Mouse (Mus musculus) forebrain, embryonic 11.5 days (tissue): Measurements from ENCODE around the gene Ropn1. TPM values are rescaled to one million over a fixed set of nuclear protein-coding genes. Genes with fewer than 3 reads are reported as not detected.
"Not testable (repeated sequence)": the region's sequence is repeated elsewhere in the genome, so short reads cannot be mapped to it uniquely, and the experiment has no call there.

Experiments
- ATAC-seq: fragments of 200-750 bp; cut with Nextera tagmentation; replicated peaks from 2 replicates; pipeline ENCODE4 v1.8.0; 2017; ENCODE audit warnings: moderate TSS enrichment; ENCODE audit not compliant: low FRiP score
- DNase-seq: peaks from one replicate; pipeline ENCODE4 v3.0.0-alpha.2; 2017; ENCODE audit warnings: low spot score
- H3K27ac ChIP-seq: fragments of 300-500 bp; sonication (generic); 2 replicates; pipeline ENCODE4 v1.5.1; 2014; ENCODE audit warnings: low read depth, low read length
- H3K27me3 ChIP-seq: fragments of 300-500 bp; sonication (generic); 2 replicates; pipeline ENCODE4 v1.6.1; 2014; ENCODE audit warnings: mild to moderate bottlenecking, low read length, mixed read lengths; ENCODE audit not compliant: control insufficient read depth, insufficient read depth
- H3K36me3 ChIP-seq: fragments of 300-500 bp; sonication (generic); 2 replicates; pipeline ENCODE4 v1.6.1; 2014; ENCODE audit warnings: mild to moderate bottlenecking, low read length, moderate library complexity, mixed read lengths; ENCODE audit not compliant: control insufficient read depth, insufficient read depth
- H3K4me1 ChIP-seq: fragments of 300-500 bp; sonication (generic); replicated peaks from 2 replicates; pipeline ENCODE4 v1.6.1; 2014; ENCODE audit warnings: low read length, mixed read lengths; ENCODE audit not compliant: control insufficient read depth, insufficient read depth
- H3K4me2 ChIP-seq: fragments of 300-500 bp; sonication (generic); 2 replicates; pipeline ENCODE4 v1.6.1; 2014; ENCODE audit warnings: low read depth, mild to moderate bottlenecking, low read length, moderate library complexity, mixed read lengths; ENCODE audit not compliant: severe bottlenecking
- H3K4me3 ChIP-seq: fragments of 300-500 bp; sonication (generic); 2 replicates; pipeline ENCODE4 v1.5.1; 2014; ENCODE audit warnings: low read depth, low read length
- H3K9ac ChIP-seq: fragments of 300-500 bp; sonication (generic); 2 replicates; pipeline ENCODE4 v1.6.1; 2014; ENCODE audit warnings: low read length
- H3K9me3 ChIP-seq: fragments of 300-500 bp; sonication (generic); 2 replicates; pipeline ENCODE4 v1.6.1; 2016; ENCODE audit warnings: low read length, mixed read lengths; ENCODE audit not compliant: control insufficient read depth
- WGBS: fragments of 180-500 bp; shearing (Covaris S2); extraction: QIAGEN DNeasy Blood & Tissue Kit; methylation state at CpG from one replicate; pipeline ENCODE4 v1.1.7; 2014; 5-methylcytosine and 5-hydroxymethylcytosine counted together
- polyA plus RNA-seq: library from polyadenylated mRNA; unstranded; fragments of >200 nt; fragmentation: Nextera tagmentation; extraction: Ambion mirVana; gene quantifications from 2 replicates; pipeline ENCODE4 v1.2.1, GENCODE M21; 2014

Ropn1 gene
- polyA plus RNA-seq, 1 experiment from 2014 or later = not detected

DNA sequence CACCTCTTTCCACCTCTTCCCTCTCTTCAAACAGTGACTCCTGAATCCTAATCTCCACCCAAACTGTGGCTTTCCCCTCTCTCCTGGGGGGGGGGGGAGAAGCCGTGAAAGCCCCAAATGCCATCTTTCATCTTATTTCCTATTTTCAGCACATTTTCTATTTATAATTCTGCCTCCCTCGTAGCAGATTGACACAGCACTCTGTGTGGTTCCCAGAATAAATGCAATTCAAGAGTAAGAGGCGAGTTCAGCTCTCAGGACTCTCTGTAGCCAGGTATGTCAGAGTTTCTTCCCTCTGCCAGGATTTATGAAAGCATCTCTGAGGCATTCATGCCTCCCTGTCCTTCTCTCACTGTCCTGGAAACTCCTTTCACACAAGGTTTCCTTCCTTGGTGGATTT lies 14.2 kb upstream of the Ropn1 start:
- Histone ChIP-seq H3K4me2 (no peak overlapping the region), H3K4me1 (no peaks in the 10 kb centered on the region), H3K27me3 (no peaks in the 10 kb centered on the region), H3K9me3 (no peaks in the 10 kb centered on the region), H3K4me3 (no peak overlapping the region), H3K9ac (no peak overlapping the region), H3K36me3 (no peaks in the 10 kb centered on the region), H3K27ac (no peak overlapping the region)
- ATAC-seq (no peak), DNase-seq (no peak)
- 87% methylated on average over 3 of the region's 3 CpGs for WGBS

DNA sequence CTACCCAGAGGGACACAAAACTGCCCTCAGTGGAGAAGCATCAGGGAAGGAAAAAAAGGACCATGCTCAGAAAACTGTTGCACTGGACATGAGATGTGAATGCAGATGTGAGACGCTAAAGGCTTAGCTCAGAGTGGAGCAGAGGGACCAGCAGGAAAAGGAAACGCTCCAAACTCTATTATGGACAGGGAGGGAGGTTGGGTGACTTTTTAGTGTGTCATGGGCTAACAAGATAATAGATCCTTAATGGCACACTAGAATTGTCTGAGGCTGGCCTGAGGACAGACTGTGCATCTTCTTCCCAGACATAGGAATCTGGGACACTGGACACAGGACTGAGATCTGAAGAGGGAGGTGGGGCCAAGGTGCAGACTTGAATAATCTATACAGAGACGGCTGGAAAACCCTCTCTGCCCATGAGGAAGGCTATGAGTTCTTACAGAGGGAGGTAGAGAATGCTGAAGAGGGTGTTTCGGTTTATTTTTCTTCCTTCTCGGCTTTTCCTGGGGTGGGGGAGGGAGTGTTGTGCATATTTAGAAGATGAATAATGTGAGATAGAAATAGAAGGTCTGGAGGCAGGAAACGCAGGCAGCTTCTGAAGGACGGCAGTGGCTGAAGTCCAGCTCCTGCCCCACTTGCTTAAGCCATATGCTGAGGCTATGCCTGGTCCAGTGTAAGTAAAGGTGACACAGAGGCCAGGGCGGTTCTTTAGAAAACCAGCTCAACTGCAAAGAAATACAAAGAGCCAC lies 6.0 kb upstream of the Ropn1 start:
- Histone ChIP-seq H3K9ac (no peak overlapping the region), H3K27me3 (no peaks in the 10 kb centered on the region), H3K4me1 (no peaks in the 10 kb centered on the region), H3K36me3 (no peaks in the 10 kb centered on the region), H3K4me3 (no peak overlapping the region), H3K27ac (no peak overlapping the region), H3K9me3 (no peaks in the 10 kb centered on the region), H3K4me2 (no peak overlapping the region)
- DNase-seq (no peak), ATAC-seq (no peak)
- 82% methylated on average over 8 of the region's 8 CpGs for WGBS

GRCm38 (mm10) chr16:34653023-34653422 lies 3.3 kb downstream of the Ropn1 start:
- H3K4me2 ChIP-seq = no peak overlapping the region
- no peak overlapping the region for H3K4me3 ChIP-seq
- no peak overlapping the region for H3K27ac ChIP-seq
- no peaks in the 10 kb centered on the region for H3K36me3 ChIP-seq
- no peak for ATAC-seq
- WGBS = 90% methylated on average over 5 of the region's 5 CpGs
- 0 out of 2 replicates have a peak, but pooled peaks cover 2% of the 10 kb centered on the region for H3K27me3 ChIP-seq
- DNase-seq = no peak
- H3K9ac ChIP-seq = no peak overlapping the region
- H3K4me1 ChIP-seq = 0 out of 2 replicates have a peak, but pooled peaks cover 2% of the 10 kb centered on the region
- no peaks in the 10 kb centered on the region for H3K9me3 ChIP-seq

DNA sequence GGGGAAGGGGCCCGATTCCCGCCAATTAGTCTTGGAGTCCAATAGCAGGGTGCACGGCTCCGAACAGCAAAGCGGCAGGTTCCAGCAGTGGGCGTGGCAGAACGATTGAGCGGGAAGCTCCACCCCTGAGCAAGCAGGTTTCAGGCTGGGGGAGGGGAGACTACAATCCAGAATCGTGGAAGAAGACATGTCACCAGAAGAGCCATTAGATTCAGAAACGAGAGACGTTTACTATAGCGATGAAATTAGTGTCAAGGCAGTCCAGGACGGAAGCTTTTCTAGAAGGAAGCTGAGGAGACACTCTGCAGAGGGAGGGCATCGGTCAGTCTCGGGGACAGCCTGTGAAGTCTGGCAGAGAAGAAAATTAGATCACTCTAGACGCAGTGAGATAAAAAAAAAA lies 7.8 kb downstream of the Ropn1 start:
- H3K27me3 ChIP-seq, H3K27ac ChIP-seq, ATAC-seq, H3K36me3 ChIP-seq, H3K4me1 ChIP-seq, H3K9me3 ChIP-seq, DNase-seq: not testable (repeated sequence)
- H3K9ac ChIP-seq = peak overlapping the region; percentile 37
- peak overlapping the region; percentile 21 for H3K4me3 ChIP-seq
- H3K4me2 ChIP-seq = peak overlapping the region; percentile 51
- 3% methylated on average over 16 of the region's 16 CpGs for WGBS

DNA sequence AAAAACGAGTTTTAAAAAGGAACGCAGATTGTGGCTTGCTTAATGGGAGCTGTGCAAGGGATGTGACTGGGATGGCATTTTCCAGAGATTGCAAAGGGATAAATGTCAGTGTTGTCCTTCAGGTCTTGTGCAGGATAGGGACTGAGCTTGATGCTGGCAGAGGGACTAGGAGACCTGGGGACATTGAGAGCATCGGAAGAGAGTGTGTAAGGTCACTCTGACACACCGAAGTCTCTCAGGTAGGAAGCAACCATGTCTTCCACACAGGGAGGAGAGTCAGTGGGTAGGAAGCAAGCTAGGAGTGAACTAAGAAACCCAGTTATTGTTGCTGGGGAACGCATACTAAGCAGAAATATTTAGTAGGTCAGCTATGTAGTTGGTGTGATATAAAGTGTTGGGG lies 8.3 kb downstream of the Ropn1 start:
- H3K36me3 ChIP-seq = no peaks in the 10 kb centered on the region
- H3K9me3 ChIP-seq = no peaks in the 10 kb centered on the region
- H3K4me1 ChIP-seq = 0 out of 2 replicates have a peak, but pooled peaks cover 5% of the 10 kb centered on the region
- DNase-seq (no peak), ATAC-seq (no peak)
- 30% methylated on average over 5 of the region's 5 CpGs for WGBS
- peak overlapping the region; percentile 37 for H3K9ac ChIP-seq
- 0 out of 2 replicates have a peak, but pooled peaks cover 2% of the 10 kb centered on the region for H3K27me3 ChIP-seq
- peak overlapping the region; percentile 21 for H3K4me3 ChIP-seq
- no peak overlapping the region for H3K27ac ChIP-seq
- peak overlapping the region; percentile 51 for H3K4me2 ChIP-seq

- Histone ChIP-seq H3K9me3 (no peaks in the 10 kb centered on the region), H3K27me3 (0 out of 2 replicates have a peak, but pooled peaks cover 2% of the 10 kb centered on the region), H3K9ac (no peak overlapping the region; the same call in 1 of the 2 replicates), H3K4me1 (0 out of 2 replicates have a peak, but pooled peaks cover 5% of the 10 kb centered on the region), H3K4me3 (peak overlapping the region; percentile 21; the same call in 1 of the 2 replicates), H3K27ac (no peak overlapping the region), H3K36me3 (no peaks in the 10 kb centered on the region), H3K4me2 (peak overlapping the region; percentile 51)
- DNase-seq (no peak), ATAC-seq (peak; percentile 70)
- WGBS = 40% methylated on average over 11 of the region's 11 CpGs
Measured at GRCm38 (mm10) chr16:34658388-34658787, 8.7 kb downstream of the Ropn1 start.

DNA sequence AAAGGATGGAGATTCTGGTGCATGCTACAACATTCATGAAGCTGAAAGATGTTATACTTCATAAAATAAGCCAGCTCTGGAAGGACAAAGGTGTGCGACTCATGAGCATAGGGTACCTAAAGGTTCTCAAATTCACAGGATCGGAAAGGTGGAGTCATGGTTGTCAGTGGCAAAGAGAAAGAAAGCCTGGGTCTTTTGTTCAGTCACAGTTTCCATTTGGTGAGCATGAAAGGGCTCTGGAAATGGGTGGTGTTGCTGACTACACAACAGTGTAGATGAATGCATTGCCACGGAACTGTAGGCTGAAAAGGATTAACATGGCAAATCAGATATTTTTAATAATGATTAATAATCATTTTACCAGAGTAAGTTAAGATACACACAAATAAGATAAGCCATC lies 14.8 kb downstream of the Ropn1 start:
- Histone ChIP-seq H3K9me3 (no peaks in the 10 kb centered on the region), H3K27me3 (peaks cover 4% of the 10 kb centered on the region; the same call in 1 of the 2 replicates), H3K4me1 (no peaks in the 10 kb centered on the region; the same call in 1 of the 2 replicates), H3K36me3 (no peaks in the 10 kb centered on the region), H3K27ac (no peak overlapping the region), H3K4me2 (no peak overlapping the region), H3K4me3 (no peak overlapping the region), H3K9ac (no peak overlapping the region)
- no peak for ATAC-seq
- no peak for DNase-seq
- 76% methylated on average over 3 of the region's 3 CpGs for WGBS

DNA sequence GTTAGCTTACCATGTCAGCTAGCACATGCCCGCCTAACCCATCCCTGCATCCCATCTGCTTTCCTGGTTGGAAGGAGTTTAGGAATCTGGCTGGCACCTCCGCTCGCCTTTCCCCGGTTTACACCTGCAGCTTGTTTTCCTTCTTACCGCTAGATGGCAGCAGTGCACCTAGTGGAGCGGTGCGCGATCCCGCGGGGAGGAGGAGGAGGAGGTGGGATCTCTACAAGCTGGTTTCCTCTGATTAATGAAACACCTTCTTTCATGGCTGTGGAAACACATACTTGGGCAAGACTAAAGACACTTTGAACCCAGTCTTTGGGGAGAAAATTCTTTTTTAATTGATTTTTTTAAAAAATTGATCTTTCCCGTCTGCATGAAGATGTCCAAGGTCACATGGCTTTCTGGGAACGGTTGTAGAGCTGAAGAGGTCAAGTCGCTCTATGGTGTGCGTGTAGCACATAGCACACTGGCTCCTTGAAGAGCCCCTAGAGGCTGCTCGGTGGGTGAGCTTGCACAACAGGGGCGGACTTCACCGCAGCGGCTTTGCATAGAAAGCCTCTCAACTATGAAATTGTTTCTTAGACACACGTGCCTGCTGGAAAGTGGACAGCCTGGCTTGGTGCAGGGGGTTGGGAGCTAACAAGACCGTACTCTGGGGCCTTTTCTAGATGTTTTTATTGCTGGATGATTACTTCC lies 17.5 kb downstream of the Ropn1 start:
- no peak overlapping the region for H3K27ac ChIP-seq
- H3K4me3 ChIP-seq = peak overlapping the region; percentile 1; the same call in 1 of the 2 replicates
- H3K27me3 ChIP-seq = peaks cover 4% of the 10 kb centered on the region; the same call in 1 of the 2 replicates

More for the DNA sequence above, 17.5 kb downstream of the Ropn1 start:
- peaks cover 3% of the 10 kb centered on the region; the same call in 1 of the 2 replicates for H3K4me1 ChIP-seq
- DNase-seq = peak; percentile 82
- no peak overlapping the region for H3K9ac ChIP-seq
- no peaks in the 10 kb centered on the region for H3K36me3 ChIP-seq
- no peaks in the 10 kb centered on the region for H3K9me3 ChIP-seq
- peak overlapping the region; percentile 26; the same call in 1 of the 2 replicates for H3K4me2 ChIP-seq
- peak; percentile 76 for ATAC-seq
- 4% methylated on average over 20 of the region's 20 CpGs for WGBS
